Mouse (Mus musculus) adipocyte (in vitro differentiated cells): ENCODE results near the gene Tekt1.
"Not testable (repeated sequence)": the region's sequence is repeated elsewhere in the genome, so short reads cannot be mapped to it uniquely, and the experiment has no call there.

Experiments used
- DNase-seq: peaks from one replicate; pipeline ENCODE4 v3.0.0-alpha.2; 2016; ENCODE audit warnings: low spot score

Gene Tekt1

DNA sequence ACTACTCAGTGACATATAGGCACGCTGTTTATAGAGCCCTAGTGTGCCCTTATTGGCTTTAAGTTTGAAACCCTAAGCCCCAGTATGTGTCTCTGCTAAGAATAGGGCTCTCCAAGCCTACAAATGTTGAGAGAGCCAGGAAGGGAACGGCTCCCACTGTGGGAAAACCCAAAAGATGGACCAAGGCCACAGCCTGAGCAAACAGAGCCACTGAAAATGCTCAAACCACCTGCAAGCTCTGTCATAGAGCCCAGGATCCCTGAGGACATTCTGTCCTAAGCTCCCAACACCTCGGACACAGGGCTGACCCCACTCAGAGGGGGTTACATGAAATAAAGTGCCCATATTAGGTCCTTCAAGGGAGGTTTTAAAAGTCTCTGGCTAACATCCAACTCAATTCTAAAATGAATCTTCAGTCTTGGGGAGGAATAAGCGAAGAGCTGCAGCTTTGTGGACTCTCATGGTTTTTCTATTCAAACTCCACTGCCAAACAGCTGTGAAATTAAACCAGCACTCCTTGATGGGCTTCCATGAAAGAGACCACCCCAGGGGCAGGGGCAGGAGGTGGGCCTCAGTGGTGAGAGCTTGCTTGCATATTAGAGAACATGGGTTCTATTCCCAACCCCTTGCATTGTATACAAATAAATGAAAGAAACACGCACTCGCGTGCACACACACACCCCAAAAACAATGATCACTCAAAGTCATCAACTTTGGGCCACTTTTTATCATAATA is 27.3 kb upstream of the Tekt1 start:
- DNase-seq = no peak

DNA sequence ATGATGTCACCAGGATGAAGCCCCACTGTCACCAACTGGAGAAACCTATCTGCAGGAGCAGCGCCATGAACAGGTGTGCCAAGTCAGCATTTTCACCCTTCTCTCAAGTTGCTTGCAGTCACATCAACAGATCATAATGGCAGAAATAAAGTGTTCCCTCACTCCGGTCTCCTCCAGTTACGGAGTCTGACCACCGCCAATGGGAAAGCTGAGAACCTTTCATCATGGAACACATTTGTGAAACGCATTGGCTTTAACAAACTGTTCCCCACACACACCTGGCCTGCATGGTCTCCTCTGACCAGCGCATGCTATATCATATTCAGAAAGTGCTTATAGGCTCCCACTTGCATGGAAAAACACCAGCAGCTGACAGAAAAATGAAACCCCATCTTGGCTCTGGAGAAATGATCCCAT is 25.9 kb upstream of the Tekt1 start:
- no peak for DNase-seq

DNA sequence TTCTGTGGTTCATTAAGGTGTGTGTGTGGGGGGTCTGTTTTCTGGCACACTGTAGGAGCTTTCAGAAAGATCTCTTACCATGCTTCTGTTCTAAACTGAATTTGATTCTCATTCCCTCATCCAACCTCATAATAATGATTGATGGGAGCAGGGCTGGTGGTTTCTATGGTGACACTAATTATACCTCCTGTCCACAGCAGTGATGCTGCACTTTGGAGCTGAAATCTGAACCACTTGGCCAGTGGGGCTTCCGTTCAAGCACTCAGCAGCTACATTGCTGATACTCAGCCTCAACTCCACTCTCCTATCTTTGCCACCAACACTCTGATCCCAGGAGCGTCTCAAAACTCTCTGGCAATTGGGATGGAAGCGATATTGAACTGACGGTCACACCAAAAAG is 17.1 kb upstream of the Tekt1 start:
- no peak for DNase-seq

DNA sequence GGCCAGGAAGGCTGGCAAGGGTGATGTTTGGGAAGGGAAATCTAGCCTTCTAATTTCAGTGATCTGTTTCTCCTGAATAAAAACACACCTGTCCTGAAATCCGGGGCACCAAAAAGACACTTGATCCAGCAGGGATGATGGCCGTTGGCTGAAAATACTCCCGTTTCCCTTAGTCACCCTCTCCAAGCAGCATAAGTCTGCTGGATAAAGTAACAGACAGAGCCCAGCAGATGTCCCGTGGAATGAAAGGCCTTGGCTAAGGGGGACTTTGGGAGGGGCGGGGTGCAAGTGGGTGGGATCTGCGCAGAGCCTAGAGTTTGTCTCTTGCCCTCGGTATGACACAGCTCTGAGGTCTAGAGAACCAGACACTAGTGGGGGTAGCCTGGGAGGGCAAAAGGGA is 16.0 kb upstream of the Tekt1 start:
- DNase-seq = no peak

DNA sequence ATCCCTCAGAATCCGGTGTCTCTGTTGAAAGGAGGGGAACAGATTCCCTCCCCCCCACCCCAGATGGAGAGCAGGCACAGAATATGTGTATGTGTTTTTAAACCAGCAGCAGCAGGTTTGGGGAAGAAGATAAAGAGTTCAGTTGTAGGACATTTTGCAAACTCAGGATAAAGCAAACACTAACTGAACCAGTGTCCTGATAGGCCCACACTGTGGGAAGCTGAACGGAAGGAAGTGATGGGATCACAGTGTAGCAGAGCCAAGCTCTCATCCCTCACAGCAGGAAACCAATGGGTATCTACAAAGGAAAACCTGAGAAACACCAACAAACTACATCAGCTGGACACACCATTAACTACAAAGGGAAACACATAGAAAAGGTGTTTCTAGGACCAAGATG is 14.3 kb upstream of the Tekt1 start:
- no peak for DNase-seq

GRCm38 (mm10) chr11:72369904-72370672 is 7.8 kb upstream of the Tekt1 start:
- no peak for DNase-seq

DNA sequence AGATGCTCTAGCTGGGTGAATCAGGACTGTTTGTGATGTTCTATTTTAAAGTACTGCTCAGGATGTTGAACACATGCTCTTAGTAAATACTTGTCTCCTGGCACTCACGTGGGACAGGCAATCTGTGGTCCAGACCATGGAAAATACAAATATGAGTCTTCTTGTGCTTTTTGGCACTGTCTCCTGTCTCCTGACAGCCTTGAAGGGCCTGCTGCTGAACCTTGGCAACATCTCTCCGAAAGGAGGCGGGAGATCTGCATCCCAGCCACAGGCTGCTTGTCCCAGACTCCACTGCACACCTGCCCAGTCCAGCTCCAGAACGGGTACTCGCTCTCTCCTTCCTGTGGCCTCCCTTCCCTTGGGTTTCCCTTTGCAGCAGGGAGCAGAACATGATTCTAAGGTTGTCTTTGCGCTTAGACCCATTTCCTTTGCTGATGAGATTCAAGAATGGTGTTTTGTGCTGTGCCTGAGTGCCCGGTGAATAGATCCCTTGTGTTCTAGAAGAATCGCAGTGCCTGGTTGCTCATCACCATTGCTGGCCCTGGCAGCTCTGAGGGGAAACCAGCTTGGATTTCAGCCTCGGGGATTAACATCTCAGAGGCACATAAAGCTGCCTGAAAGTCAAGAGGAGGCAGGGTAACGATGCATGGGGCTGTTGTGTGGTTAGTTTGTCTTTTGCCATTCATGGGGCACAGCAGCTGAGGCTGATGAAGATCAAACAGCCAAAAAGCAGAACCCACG is 5.9 kb upstream of the Tekt1 start:
- no peak for DNase-seq

DNA sequence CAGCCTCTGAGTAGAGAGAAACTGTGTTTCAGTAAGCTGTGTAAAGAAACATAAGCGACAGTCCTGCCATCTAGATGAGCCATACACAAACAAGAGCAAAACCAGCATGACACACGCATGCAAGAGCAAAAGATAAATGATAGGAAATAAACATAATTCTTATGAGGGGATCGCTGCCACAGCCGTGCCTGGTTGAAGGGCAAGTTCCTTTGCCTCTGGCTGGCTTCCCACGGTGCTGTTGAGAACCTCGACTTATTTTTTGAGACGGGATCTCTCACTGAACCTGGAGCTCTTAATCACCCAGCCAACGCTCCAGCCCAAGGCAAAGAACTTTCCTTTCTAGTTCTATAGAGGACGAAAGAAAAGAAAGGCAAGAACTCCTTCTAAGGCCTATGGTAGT is 3.9 kb upstream of the Tekt1 start:
- no peak for DNase-seq

DNA sequence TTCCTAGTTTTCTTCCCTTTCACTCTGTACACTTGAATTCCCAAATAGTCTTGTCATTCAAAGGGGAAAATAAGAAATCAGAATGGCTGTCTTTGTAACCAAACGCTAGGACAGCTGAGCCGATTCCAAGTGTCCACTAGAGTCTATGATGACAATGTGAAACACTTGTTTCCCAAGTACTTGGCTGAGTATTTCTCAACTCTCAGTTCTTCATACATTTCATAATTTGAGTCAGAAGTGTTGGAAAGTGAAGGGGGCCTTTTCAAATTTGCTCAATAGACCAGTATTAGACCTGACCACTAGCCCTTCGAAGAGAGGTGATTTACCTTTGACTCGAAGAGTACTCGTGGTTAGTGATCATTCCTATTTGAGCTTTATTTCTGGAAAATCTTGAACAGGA is 2.3 kb upstream of the Tekt1 start:
- peak; percentile 24 for DNase-seq

DNA sequence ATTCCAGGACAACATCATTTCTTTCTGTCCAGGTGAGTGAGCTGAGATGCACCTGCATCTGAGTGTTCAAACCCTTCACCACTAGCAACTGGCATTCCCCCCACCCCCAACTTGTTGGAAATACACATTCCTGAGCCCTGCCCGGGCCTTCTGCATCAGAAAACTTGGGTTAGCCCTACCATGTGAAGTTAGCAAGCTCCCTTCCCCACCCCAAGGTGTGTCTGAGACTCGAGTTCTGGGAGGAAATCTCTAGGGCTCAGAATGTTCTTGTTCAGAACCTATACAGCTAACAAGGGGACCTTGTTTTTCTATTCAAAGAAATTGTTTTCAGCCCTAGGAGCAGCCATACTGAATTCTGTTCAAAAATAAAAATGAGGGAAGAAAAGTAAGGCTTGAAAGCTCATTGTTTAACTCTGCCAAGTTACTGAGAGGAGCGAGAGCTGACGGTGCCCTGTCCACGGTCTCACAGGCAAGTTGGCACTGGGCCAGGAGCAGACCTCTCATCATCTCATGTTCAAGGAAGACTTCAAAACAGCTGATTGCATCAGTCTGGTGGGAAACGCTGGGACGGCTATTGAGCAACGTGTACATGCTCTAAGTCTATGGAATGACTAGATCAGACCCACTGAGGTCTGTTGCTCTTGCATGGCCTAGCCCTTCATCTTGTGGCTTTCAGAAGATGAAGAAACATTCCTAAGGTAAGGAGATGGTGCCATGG is 1.4 kb upstream of the Tekt1 start:
- DNase-seq = no peak

GRCm38 (mm10) chr11:72361385-72362346 is 576 bp downstream of the Tekt1 start:
- DNase-seq = no peak

DNA sequence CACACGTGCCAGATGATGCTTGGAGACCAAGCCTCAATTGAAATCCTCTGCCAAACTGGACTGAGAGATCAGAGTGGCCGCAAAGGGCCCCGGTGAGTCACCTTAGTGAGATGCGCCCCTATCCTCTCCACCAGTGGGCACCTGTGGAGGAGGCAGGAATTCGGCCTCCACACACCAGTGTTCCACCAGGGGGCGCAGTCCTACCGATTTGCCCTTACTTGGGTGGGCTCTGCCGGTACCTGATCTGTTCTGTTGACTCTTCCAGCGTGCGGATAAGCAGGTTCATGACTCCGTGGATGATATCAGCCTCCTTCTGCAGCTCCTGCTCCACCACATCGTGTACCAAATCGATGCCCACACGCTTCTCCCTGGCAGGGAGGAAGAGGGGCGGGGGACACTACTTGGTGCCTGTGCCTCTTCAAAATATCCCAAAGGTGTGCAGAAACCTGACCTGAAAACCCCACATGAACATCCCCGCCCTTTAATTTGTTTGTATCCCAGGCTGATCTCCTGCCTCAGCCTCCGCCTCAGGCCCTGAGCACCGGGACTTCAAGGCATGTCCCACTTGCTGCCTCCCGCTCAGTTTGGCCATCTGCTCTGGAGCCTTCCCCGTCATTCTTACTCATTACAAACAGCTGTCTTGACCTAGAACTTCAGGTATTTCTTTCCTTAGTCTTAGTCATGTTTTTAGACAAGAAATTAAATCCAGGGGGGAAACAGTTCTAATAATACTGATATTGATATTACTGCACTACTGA is 7.1 kb downstream of the Tekt1 start:
- peak; percentile 13 for DNase-seq

GRCm38 (mm10) chr11:72353186-72353585 is 9.1 kb downstream of the Tekt1 start:
- no peak for DNase-seq

DNA sequence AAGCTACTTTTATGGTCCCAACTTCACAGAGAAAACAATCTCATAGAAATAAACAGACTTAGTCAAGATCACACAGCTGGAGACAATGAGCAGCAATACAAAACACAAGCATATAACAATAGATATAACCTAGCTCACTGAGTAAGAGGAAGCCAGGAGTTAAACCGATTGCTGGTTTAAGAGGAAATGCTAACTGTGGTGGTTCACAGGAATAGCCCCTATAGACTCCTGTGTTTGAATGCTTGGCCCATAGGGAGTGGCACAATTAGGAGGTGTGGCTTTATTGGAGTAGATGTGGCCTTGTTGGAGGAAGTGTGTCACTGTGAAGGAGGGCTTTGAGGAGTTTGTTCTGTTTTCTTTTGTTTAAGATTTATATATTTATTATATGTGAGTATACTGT is 10.0 kb downstream of the Tekt1 start:
- no peak for DNase-seq

DNA sequence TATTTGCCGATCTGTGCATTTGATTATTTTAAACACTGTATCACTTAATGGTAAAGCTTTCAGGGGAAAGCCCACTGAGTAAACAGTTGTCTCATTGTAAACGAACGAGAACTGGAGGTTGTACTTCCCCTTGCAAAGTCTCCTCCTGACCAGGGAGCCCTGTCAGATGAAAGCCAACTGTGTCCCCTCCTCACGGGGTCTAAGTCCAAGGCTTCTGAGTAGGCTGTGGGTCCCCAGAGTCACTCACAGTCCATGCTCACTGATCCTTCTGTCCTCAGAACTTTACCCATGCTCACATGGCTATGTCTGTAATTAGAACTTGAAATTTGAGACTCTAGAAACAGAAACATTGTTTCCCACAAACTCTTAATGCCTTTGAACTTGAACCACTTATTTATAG is 12.6 kb downstream of the Tekt1 start:
- no peak for DNase-seq

DNA sequence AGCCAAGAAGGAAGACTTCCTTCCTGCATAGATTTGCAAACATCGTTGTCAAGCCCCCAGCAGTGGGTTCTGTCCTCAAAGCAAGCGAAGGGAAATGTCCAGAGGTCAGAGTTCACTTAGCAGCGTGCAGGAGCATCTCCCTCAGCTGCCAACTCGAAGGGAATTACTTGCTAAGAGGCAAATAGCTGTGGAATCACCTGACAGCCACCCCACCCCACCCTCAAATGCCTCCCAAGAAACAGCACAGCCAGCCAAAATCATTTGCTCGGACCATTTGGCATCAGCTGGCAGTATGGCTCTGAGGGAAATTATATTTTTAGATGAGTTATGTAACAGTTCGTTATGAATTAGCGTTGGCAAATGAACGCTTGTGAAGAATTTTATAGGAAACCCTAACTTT is 13.2 kb downstream of the Tekt1 start:
- no peak for DNase-seq

GRCm38 (mm10) chr11:72348563-72348962 is 13.7 kb downstream of the Tekt1 start:
- no peak for DNase-seq

GRCm38 (mm10) chr11:72344486-72344885 is 17.8 kb downstream of the Tekt1 start:
- no peak for DNase-seq

- peak; percentile 24 for DNase-seq
Observed at GRCm38 (mm10) chr11:72343904-72344303, 18.3 kb downstream of the Tekt1 start.

GRCm38 (mm10) chr11:72343238-72343625 is 19.0 kb downstream of the Tekt1 start:
- not testable (repeated sequence) for DNase-seq
